Mouse (Mus musculus) lung, postnatal 0 days (tissue): ENCODE measurements at regions not wholly inside any gene's neighbourhood (a gene's known extent, or its start where the extent isn't known, plus 50 kb on each side); places are given as distances from the start of the nearest gene placed in this dataset.

Source experiments
- ATAC-seq: fragments of 200-750 bp; cut with Nextera tagmentation; 2 replicates; pipeline ENCODE4 v1.8.0; 2017; ENCODE audit warnings: moderate library complexity
- DNase-seq: peaks from one replicate; pipeline ENCODE4 v3.0.0-alpha.2; 2016; ENCODE audit warnings: low spot score
- H3K27ac ChIP-seq: fragments of 300-500 bp; sonication (generic); 2 replicates; pipeline ENCODE4 v1.5.1; 2014; ENCODE audit warnings: antibody characterized with exemption, mild to moderate bottlenecking, low read length, mixed read lengths
- H3K27me3 ChIP-seq: fragments of 300-500 bp; sonication (generic); replicated peaks from 2 replicates; pipeline ENCODE4 v1.6.1; 2014; ENCODE audit warnings: low read length, mixed read lengths; ENCODE audit not compliant: insufficient read depth
- H3K36me3 ChIP-seq: fragments of 300-500 bp; sonication (generic); 2 replicates; pipeline ENCODE4 v1.6.1; 2014; ENCODE audit warnings: low read length, mixed read lengths; ENCODE audit not compliant: insufficient read depth
- H3K4me1 ChIP-seq: fragments of 300-500 bp; sonication (generic); 2 replicates; pipeline ENCODE4 v1.6.1; 2014; ENCODE audit warnings: antibody characterized with exemption, low read depth, low read length, mixed read lengths; ENCODE audit not compliant: insufficient read depth
- H3K4me2 ChIP-seq: fragments of 300-500 bp; sonication (generic); replicated peaks from 2 replicates; pipeline ENCODE4 v1.6.1; 2014; ENCODE audit warnings: low read depth, mild to moderate bottlenecking, low read length, moderate library complexity, mixed read lengths
- H3K4me3 ChIP-seq: fragments of 300-500 bp; sonication (generic); 2 replicates; pipeline ENCODE4 v1.5.1; 2014; ENCODE audit warnings: low read depth, low read length
- H3K9ac ChIP-seq: fragments of 300-500 bp; sonication (generic); replicated peaks from 2 replicates; pipeline ENCODE4 v1.6.1; 2014; ENCODE audit warnings: low read depth, mild to moderate bottlenecking
- H3K9me3 ChIP-seq: fragments of 300-500 bp; sonication (generic); 2 replicates; pipeline ENCODE4 v1.6.1; 2016; ENCODE audit warnings: low read length, mixed read lengths
- CTCF ChIP-seq: IDR thresholded peaks from 2 replicates; pipeline ENCODE4 v1.5.1; 2016; ENCODE audit warnings: antibody characterized with exemption, mild to moderate bottlenecking
- EP300 ChIP-seq: IDR thresholded peaks from 2 replicates; pipeline ENCODE4 v1.6.1; 2016; ENCODE audit warnings: antibody characterized with exemption, mild to moderate bottlenecking, control low read depth
- WGBS: fragments of 180-500 bp; shearing (Covaris S2); extraction: QIAGEN DNeasy Blood & Tissue Kit; methylation state at CpG from one replicate; pipeline ENCODE4 v1.1.7; 2014; 5-methylcytosine and 5-hydroxymethylcytosine counted together

DNA sequence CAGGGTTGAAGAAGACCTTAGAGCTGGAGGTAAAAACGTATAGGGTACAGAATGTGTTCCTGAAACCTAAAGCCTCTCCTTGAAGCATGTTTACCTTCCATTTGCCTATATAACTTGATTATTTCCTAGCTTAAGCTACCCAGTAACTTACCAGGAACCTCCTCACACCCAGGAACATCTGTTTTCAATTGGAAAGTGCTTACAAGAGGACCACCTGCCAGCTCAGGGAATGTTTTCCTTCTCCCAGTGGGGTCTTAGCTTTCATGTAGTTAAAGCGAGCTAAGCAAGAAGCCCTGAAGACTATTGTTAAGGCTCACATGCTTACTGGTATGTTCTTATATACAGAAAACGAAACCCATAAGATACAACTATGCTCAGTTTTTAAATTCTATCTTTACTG is 506.6 kb upstream of the Hsf2 start:
- ATAC-seq: no peak
- no peak for DNase-seq
- Histone ChIP-seq H3K4me1 (no peaks in the 10 kb centered on the region), H3K36me3 (no peaks in the 10 kb centered on the region), H3K9ac (no peak overlapping the region), H3K27ac (0 out of 2 replicates have a peak overlapping the region, but pooled peaks have one; percentile 35), H3K4me2 (no peak overlapping the region), H3K27me3 (no peaks in the 10 kb centered on the region), H3K4me3 (no peak overlapping the region), H3K9me3 (no peaks in the 10 kb centered on the region)
- WGBS: 39% methylated on average over 3 of the region's 3 CpGs
- TF ChIP-seq CTCF (no peak), EP300 (no peak)

DNA sequence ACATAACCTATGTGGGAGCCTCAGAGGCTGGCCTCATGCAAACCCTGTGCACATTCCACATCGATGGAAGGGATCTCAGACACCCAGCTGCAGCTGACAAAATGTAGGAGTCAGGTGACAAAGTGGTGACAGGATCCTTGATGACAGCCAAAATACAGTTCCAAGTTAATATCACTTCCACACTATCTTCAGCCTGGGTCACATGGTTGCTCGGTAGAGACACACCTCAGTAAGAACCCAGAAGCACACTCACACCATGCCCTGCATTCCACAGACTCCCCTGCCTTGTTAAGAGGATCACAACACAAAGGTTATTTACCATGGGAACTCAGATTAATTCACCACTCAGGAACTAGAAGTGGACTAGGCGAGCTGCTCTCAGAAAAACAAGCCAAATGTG is 505.4 kb upstream of the Hsf2 start:
- 33% methylated on average over 3 of the region's 3 CpGs for WGBS
- DNase-seq: peak; percentile 88
- Histone ChIP-seq H3K36me3 (no peaks in the 10 kb centered on the region), H3K4me3 (no peak overlapping the region), H3K4me2 (no peak overlapping the region), H3K9ac (no peak overlapping the region), H3K4me1 (no peaks in the 10 kb centered on the region), H3K9me3 (no peaks in the 10 kb centered on the region), H3K27me3 (no peaks in the 10 kb centered on the region), H3K27ac (peak overlapping the region; percentile 72)
- TF ChIP-seq EP300 (peak; percentile 96), CTCF (no peak)
- ATAC-seq: peak; percentile 98

DNA sequence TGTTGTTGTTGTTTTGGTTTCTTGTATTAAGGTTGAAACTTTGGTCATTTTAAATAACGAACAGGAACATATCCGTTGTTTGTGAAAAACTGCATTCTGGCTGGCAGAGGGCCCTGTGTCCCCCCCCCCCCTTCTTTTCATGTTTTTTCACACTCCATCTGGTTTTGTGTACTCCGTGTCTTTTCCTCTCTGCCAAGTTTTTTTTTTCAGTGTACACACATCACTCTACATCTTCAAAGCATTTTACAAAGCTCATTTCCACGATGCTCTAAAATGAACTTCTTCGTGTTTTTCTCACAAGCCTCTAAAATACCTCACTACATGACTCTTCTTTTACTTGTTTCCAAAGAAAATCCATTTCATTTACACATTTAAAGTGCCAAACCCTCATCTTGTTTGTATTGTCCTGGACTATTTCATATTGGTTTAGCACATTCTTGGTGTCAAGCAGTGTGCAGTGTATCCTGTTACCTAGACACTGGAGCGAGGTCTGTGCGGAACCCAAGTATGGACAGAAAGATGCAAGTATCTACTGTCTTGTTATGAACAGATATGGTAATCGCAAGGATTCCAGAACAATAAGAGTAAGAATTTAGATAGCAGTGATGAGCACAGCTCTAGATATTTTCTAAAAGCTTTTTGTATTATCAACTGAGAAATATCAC is 503.5 kb upstream of the Hsf2 start:
- Histone ChIP-seq H3K27ac (no peak overlapping the region), H3K9me3 (no peaks in the 10 kb centered on the region), H3K4me3 (no peak overlapping the region), H3K4me1 (no peaks in the 10 kb centered on the region), H3K36me3 (no peaks in the 10 kb centered on the region), H3K4me2 (no peak overlapping the region), H3K9ac (no peak overlapping the region), H3K27me3 (no peaks in the 10 kb centered on the region)
- WGBS: 46% methylated on average over 8 of the region's 8 CpGs
- TF ChIP-seq EP300 (no peak), CTCF (no peak)
- no peak for ATAC-seq
- DNase-seq: no peak

DNA sequence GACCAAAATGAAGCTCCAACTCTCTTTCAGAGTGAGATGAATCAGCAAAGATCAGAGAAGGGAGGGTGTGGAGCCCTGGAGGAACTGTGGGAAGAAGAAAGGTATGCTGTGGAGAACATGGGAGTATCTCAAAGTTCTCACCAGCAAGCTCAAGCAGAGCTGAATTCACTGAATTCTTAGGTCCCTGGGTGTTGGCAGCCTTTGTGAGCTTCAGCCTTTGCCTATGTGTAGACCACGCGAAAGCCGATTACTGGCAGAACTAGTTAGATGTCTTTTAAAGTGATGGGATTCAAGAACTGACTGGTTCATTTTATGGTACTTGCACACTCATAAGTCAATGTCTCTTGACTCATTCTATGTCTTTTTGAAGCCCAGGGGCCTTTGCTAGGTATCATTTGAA is 491.2 kb upstream of the Hsf2 start:
- H3K27me3 ChIP-seq: no peaks in the 10 kb centered on the region
- H3K27ac ChIP-seq: no peak overlapping the region
- H3K36me3 ChIP-seq: no peaks in the 10 kb centered on the region
- H3K9me3 ChIP-seq: no peaks in the 10 kb centered on the region
- H3K4me2 ChIP-seq: no peak overlapping the region
- H3K4me1 ChIP-seq: no peaks in the 10 kb centered on the region
- no peak for DNase-seq
- TF ChIP-seq CTCF: no peak
- H3K9ac ChIP-seq: no peak overlapping the region
- ATAC-seq: no peak
- H3K4me3 ChIP-seq: no peak overlapping the region
- 85% methylated on average over 3 of the region's 3 CpGs for WGBS

DNA sequence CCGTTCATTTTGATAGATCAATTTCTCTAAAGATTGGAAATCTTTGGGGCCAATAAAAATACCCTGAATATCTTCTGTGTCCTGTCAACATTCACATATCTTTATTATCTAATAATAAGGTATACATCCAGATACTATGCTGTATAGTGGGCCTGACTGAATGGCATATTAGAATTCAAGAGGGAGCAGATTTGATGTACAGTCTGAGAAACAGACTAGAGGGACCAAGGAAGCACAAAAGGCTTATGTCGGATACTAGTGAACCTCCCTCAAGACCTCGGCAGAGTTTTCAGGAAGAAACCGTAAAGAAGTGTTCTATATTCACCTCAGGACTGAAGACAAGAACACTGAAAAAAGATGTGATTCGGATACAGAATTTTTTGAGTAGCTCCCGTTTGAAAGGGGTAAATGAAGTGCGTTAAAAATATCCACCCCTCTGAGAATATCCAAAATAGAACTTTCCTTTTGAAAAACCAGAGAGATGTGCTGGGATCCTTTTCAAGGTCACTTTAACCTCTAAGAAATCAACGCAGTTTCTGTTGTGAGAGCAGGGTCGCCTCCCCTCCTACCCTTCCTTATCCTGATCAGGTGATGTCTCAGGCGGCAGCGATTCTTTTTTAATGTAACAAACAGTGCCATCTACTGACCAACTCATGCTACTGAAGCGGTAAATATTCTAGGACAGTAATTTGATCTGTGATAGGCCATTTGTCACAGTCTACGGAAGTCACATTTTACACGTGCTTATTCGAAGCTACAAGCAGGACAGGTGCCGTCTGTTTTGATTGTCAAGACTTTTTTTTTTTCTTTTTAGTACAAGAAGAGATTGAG is 485.1 kb upstream of the Hsf2 start:
- H3K4me2 ChIP-seq: peak overlapping the region; percentile 14; the same call in 1 of the 2 replicates
- TF ChIP-seq EP300 (peak; percentile 40; the same call in 1 of the 2 replicates), CTCF (peak; percentile 84)
- H3K9ac ChIP-seq: no peak overlapping the region
- no peak overlapping the region for H3K27ac ChIP-seq
- no peaks in the 10 kb centered on the region for H3K36me3 ChIP-seq
- H3K27me3 ChIP-seq: no peaks in the 10 kb centered on the region
- H3K9me3 ChIP-seq: no peaks in the 10 kb centered on the region
- no peaks in the 10 kb centered on the region for H3K4me1 ChIP-seq
- H3K4me3 ChIP-seq: no peak overlapping the region
- DNase-seq: peak; percentile 74
- 20% methylated on average over 16 of the region's 16 CpGs for WGBS
- peak; percentile 52; the same call in 1 of the 2 replicates for ATAC-seq

DNA sequence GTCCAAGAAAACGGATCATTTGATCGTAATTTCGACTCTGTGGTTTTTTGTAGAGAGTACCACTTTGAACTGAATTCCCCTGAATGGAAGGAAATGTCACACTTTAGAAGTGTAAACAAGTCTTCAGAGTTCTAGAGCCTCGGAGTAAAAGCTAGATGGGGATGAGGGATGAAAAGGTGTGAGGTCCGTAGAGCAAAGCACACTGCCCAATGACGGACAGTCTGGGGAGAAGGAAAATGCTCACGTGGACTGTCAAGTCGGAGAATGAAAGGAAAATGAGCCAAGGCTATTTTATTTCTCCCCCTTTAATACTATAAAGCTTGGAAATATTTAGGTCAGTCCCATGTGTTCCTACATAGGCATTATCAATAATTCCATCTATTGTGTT is 484.5 kb upstream of the Hsf2 start:
- H3K36me3 ChIP-seq: no peaks in the 10 kb centered on the region
- 54% methylated on average over 8 of the region's 8 CpGs for WGBS
- no peak overlapping the region; the same call in 1 of the 2 replicates for H3K4me2 ChIP-seq
- H3K9me3 ChIP-seq: no peaks in the 10 kb centered on the region
- H3K4me3 ChIP-seq: no peak overlapping the region
- no peak for TF ChIP-seq EP300
- no peak for TF ChIP-seq CTCF
- ATAC-seq: no peak
- DNase-seq: no peak
- H3K27ac ChIP-seq: no peak overlapping the region
- H3K4me1 ChIP-seq: no peaks in the 10 kb centered on the region
- H3K27me3 ChIP-seq: no peaks in the 10 kb centered on the region
- no peak overlapping the region for H3K9ac ChIP-seq
